Mouse (Mus musculus): Measurements from ENCODE around the gene Commd6. TPM values are rescaled to one million over a fixed set of nuclear protein-coding genes. Genes with fewer than 3 reads are reported as not detected.

The Commd6 gene
- polyA plus RNA-seq (2015; fragmentation: Nextera tagmentation; extraction: Ambion mirVana): 102 and 107 TPM in 2 replicates

GRCm38 (mm10) chr14:101640153-101640843, at the start of gene Commd6:
Gene Commd6, minus strand, starts transcription at chr14:101640686.
- Histone ChIP-seq H3K4me2 (replicated peaks) (peak within 1 kb of the TSS; percentile 78), H3K9ac (replicated peaks) (peak within 1 kb of the TSS; percentile 84), H3K36me3 (peaks cover 5% of the 10 kb centered on the region), H3K4me1 (replicated peaks) (peaks cover 11% of the 10 kb centered on the region), H3K27me3 (no peaks in the 10 kb centered on the region), H3K27ac (peak within 1 kb of the TSS; percentile 88), H3K9me3 (no peaks in the 10 kb centered on the region), H3K4me3 (replicated peaks) (peak within 1 kb of the TSS; percentile 82)
- WGBS: under 1% methylated on average over 39 of the region's 39 CpGs
- ATAC-seq: peak; percentile 99

DNA sequence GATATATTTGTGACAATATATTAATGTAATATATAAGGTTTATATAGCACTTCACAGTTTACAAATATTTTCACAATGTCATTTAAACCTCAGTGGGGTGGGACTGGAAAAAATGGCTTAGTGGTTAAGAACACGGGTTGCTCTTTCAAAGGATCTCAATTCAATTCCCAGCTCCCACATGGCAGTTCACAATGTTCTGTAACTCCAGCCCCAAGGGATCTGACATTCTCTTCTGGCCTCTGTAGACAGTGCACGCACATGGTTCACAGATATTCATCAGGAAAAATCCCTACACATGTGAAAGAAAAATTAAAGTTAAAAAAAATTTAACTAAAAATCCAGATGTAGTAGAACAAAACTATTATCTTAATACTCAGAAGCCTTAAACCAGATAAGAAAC, 47.9 kb upstream of the Commd6 start:
- Histone ChIP-seq H3K9me3 (no peaks in the 10 kb centered on the region), H3K27ac (no peak overlapping the region), H3K4me2 (replicated peaks) (no peak overlapping the region), H3K27me3 (no peaks in the 10 kb centered on the region), H3K4me3 (replicated peaks) (no peak overlapping the region), H3K9ac (replicated peaks) (no peak overlapping the region), H3K36me3 (peaks cover 32% of the 10 kb centered on the region), H3K4me1 (replicated peaks) (no peaks in the 10 kb centered on the region)
- no peak for ATAC-seq
- WGBS: 75% methylated on average over 2 of the region's 2 CpGs

DNA sequence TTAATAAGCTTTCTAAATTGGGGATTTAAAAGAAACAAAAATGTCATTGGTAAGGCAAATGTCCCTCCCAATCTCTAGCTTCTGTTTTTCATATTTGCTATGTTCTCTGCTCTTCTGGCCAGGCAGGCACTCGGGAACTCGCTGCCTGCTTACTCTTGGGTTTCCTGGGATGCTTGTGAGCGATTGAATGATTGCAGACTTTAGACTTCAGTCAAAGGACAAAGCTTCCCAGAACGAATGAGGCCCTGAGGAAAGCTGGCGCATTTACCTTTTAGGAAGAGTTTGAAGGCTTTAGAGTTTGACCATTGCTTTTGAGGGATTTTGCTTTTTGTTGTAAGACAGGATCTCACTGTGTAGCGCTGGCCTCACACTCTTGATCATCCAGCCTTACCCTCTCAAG, 47.2 kb upstream of the Commd6 start:
- Histone ChIP-seq H3K4me1 (replicated peaks) (no peaks in the 10 kb centered on the region), H3K36me3 (peaks cover 30% of the 10 kb centered on the region), H3K4me3 (replicated peaks) (no peak overlapping the region), H3K27ac (no peak overlapping the region), H3K9me3 (no peaks in the 10 kb centered on the region), H3K9ac (replicated peaks) (no peak overlapping the region), H3K4me2 (replicated peaks) (no peak overlapping the region), H3K27me3 (no peaks in the 10 kb centered on the region)
- 86% methylated on average over 6 of the region's 6 CpGs for WGBS
- ATAC-seq: no peak

DNA sequence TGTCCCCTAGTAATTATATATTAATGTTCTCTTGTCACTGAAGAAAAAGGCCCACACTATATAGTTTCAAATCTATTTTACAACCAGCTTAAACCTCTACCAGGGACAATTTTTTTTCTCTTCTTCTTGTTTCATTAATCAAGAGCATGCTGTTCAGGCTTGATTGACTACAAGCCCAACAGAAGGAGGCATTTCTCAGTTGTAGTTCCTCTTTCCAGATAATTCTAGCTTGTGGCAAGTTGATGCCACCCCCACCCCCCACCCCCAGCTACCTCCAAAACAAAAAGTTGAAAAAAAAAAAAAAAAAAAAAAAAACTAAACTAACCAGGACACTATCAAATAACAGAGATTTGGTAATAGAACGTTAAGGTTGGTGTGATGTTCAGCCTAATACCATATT, 31.7 kb upstream of the Commd6 start:
- Histone ChIP-seq H3K36me3 (peaks cover 48% of the 10 kb centered on the region), H3K27me3 (no peaks in the 10 kb centered on the region), H3K4me2 (replicated peaks) (no peak overlapping the region), H3K9ac (replicated peaks) (no peak overlapping the region), H3K4me1 (replicated peaks) (no peaks in the 10 kb centered on the region), H3K27ac (no peak overlapping the region), H3K9me3 (no peaks in the 10 kb centered on the region), H3K4me3 (replicated peaks) (no peak overlapping the region)
- ATAC-seq: no peak
- 92% methylated on average over 1 of the region's 1 CpGs for WGBS

- H3K27ac ChIP-seq: no peak overlapping the region
- no peak for ATAC-seq
- no peak overlapping the region for H3K9ac ChIP-seq (replicated peaks)
- no peak overlapping the region for H3K4me3 ChIP-seq (replicated peaks)
- H3K4me1 ChIP-seq (replicated peaks): no peaks in the 10 kb centered on the region
- WGBS: 95% methylated on average over 7 of the region's 7 CpGs
- no peaks in the 10 kb centered on the region for H3K27me3 ChIP-seq
- H3K36me3 ChIP-seq: peaks cover 45% of the 10 kb centered on the region
- no peak overlapping the region for H3K4me2 ChIP-seq (replicated peaks)
- H3K9me3 ChIP-seq: no peaks in the 10 kb centered on the region
These were observed 28.1 kb upstream of the Commd6 start for GRCm38 (mm10) chr14:101668626-101669025.

GRCm38 (mm10) chr14:101666536-101666935, 26.1 kb upstream of the Commd6 start:
- no peaks in the 10 kb centered on the region for H3K4me1 ChIP-seq (replicated peaks)
- H3K4me3 ChIP-seq (replicated peaks): no peak overlapping the region
- ATAC-seq: no peak
- no peaks in the 10 kb centered on the region for H3K9me3 ChIP-seq
- no peak overlapping the region for H3K4me2 ChIP-seq (replicated peaks)
- H3K27ac ChIP-seq: no peak overlapping the region
- H3K27me3 ChIP-seq: no peaks in the 10 kb centered on the region
- H3K36me3 ChIP-seq: peaks cover 35% of the 10 kb centered on the region
- 83% methylated on average over 5 of the region's 5 CpGs for WGBS
- no peak overlapping the region for H3K9ac ChIP-seq (replicated peaks)

GRCm38 (mm10) chr14:101666056-101666455, 25.6 kb upstream of the Commd6 start:
- H3K4me2 ChIP-seq (replicated peaks): no peak overlapping the region
- 93% methylated on average over 7 of the region's 7 CpGs for WGBS
- no peak overlapping the region for H3K9ac ChIP-seq (replicated peaks)

DNA sequence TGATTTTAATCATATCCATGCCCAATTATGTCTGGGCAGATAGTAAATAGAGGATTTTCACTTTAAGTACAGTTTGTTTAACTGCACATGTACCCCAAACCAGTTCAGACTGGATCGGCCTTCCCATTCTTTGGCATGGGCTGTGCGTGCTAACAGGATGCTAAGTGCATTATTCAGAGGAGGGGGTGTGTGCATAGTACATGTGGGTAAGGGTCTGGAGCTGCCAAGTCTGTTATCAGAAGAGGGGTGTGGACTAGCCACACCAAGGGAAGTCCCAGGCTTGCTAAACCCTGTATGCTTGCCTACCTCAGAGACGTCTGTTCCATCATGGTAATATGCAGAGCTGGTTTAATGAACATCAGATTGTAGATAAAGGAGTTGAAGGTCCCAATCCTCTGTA, 23.8 kb upstream of the Commd6 start:
- no peak overlapping the region for H3K9ac ChIP-seq (replicated peaks)
- 0 out of 2 replicates have a peak, but pooled peaks have one; percentile 40 for ATAC-seq
- no peak overlapping the region for H3K4me3 ChIP-seq (replicated peaks)
- no peaks in the 10 kb centered on the region for H3K4me1 ChIP-seq (replicated peaks)
- no peak overlapping the region for H3K27ac ChIP-seq
- 85% methylated on average over 3 of the region's 3 CpGs for WGBS
- no peaks in the 10 kb centered on the region for H3K27me3 ChIP-seq
- peaks cover 29% of the 10 kb centered on the region for H3K36me3 ChIP-seq
- H3K9me3 ChIP-seq: no peaks in the 10 kb centered on the region
- H3K4me2 ChIP-seq (replicated peaks): no peak overlapping the region

More at GRCm38 (mm10) chr14:101666056-101666455, 25.6 kb upstream of the Commd6 start:
- Histone ChIP-seq H3K9me3 (no peaks in the 10 kb centered on the region), H3K4me1 (replicated peaks) (no peaks in the 10 kb centered on the region), H3K27ac (no peak overlapping the region), H3K4me3 (replicated peaks) (no peak overlapping the region), H3K27me3 (no peaks in the 10 kb centered on the region), H3K36me3 (peaks cover 39% of the 10 kb centered on the region)
- no peak for ATAC-seq

- no peak for ATAC-seq
- no peaks in the 10 kb centered on the region for H3K27me3 ChIP-seq
- no peak overlapping the region for H3K4me2 ChIP-seq (replicated peaks)
- no peak overlapping the region for H3K4me3 ChIP-seq (replicated peaks)
- H3K4me1 ChIP-seq (replicated peaks): no peaks in the 10 kb centered on the region
- no peak overlapping the region for H3K9ac ChIP-seq (replicated peaks)
- no peaks in the 10 kb centered on the region for H3K9me3 ChIP-seq
- WGBS: 78% methylated on average over 3 of the region's 3 CpGs
- peaks cover 26% of the 10 kb centered on the region for H3K36me3 ChIP-seq
- no peak overlapping the region for H3K27ac ChIP-seq
These were observed 21.3 kb upstream of the Commd6 start for GRCm38 (mm10) chr14:101661654-101662412.

- Histone ChIP-seq H3K27me3 (no peaks in the 10 kb centered on the region), H3K9me3 (no peaks in the 10 kb centered on the region), H3K36me3 (peaks cover 16% of the 10 kb centered on the region), H3K4me3 (replicated peaks) (no peak overlapping the region), H3K4me1 (replicated peaks) (peaks cover 18% of the 10 kb centered on the region), H3K27ac (no peak overlapping the region), H3K4me2 (replicated peaks) (no peak overlapping the region), H3K9ac (replicated peaks) (no peak overlapping the region)
- WGBS: 87% methylated on average over 10 of the region's 10 CpGs
- ATAC-seq: no peak
These were observed 15.8 kb upstream of the Commd6 start for GRCm38 (mm10) chr14:101656307-101656706.

- H3K27ac ChIP-seq: peak overlapping the region; percentile 80; the same call in 1 of the 2 replicates
These were observed 14.0 kb upstream of the Commd6 start for GRCm38 (mm10) chr14:101654526-101654909.

More at GRCm38 (mm10) chr14:101654526-101654909, 14.0 kb upstream of the Commd6 start:
- Histone ChIP-seq H3K4me2 (replicated peaks) (peak overlapping the region; percentile 72), H3K9ac (replicated peaks) (peak overlapping the region; percentile 92), H3K27me3 (no peaks in the 10 kb centered on the region), H3K9me3 (no peaks in the 10 kb centered on the region), H3K4me3 (replicated peaks) (peak overlapping the region; percentile 97), H3K4me1 (replicated peaks) (peaks cover 18% of the 10 kb centered on the region), H3K36me3 (peaks cover 12% of the 10 kb centered on the region; the same call in 1 of the 2 replicates)
- 1% methylated on average over 10 of the region's 10 CpGs for WGBS
- ATAC-seq: no peak
